Mouse (Mus musculus) MEL (cell line): ENCODE measurements around the gene Gm9999. TPM values are rescaled to one million over a fixed set of nuclear protein-coding genes. Genes with fewer than 3 reads are reported as not detected.

Source experiments
- DNase-seq: peaks from one replicate; pipeline ENCODE4 v3.0.0; 2011; ENCODE audit warnings: low read depth, low spot score
- H3K27ac ChIP-seq: 2 replicates; pipeline ENCODE4 v1.5.1; 2012; ENCODE audit warnings: low read depth, mild to moderate bottlenecking, control low read depth, low read length, moderate library complexity; ENCODE audit not compliant: control insufficient read depth
- H3K27me3 ChIP-seq, 2 experiments: fragments of 150-350 bp in 1 of 2; sonication (generic) in 1 of 2; 2 replicates each; pipeline ENCODE4 v1.6.1; 2012; ENCODE audit warnings: low read length in 2 of 2, mild to moderate bottlenecking in 2 of 2, improper control_type of control experiment in 1 of 2, moderate library complexity in 1 of 2; ENCODE audit not compliant: insufficient read depth in 2 of 2, control insufficient read depth in 1 of 2
- H3K36me3 ChIP-seq, 2 experiments: 2 replicates each; pipeline ENCODE4 v1.6.1; 2012 to 2014; ENCODE audit warnings: low read length in 2 of 2, improper control_type of control experiment in 1 of 2, inconsistent platforms in 1 of 2, mild to moderate bottlenecking in 1 of 2; ENCODE audit not compliant: insufficient read depth in 2 of 2, control insufficient read depth in 1 of 2
- H3K4me1 ChIP-seq, 2 experiments: fragments of 150-350 bp in 1 of 2; sonication (generic) in 1 of 2; 2 replicates each; pipeline ENCODE4 v1.6.1; 2012; ENCODE audit warnings: low read length in 2 of 2, improper control_type of control experiment in 1 of 2, mild to moderate bottlenecking in 1 of 2; ENCODE audit not compliant: insufficient read depth in 2 of 2, control insufficient read depth in 1 of 2
- H3K4me3 ChIP-seq, 2 experiments: fragments of 150-350 bp in 1 of 2; sonication (generic) in 1 of 2; 2 replicates each; pipeline ENCODE4 v1.5.1; 2012; ENCODE audit warnings: low read depth in 2 of 2, low read length in 2 of 2, mild to moderate bottlenecking in 2 of 2, moderate library complexity in 2 of 2, control low read depth in 1 of 2, improper control_type of control experiment in 1 of 2; ENCODE audit not compliant: control insufficient read depth in 1 of 2, insufficient read depth in 1 of 2
- H3K79me2 ChIP-seq: 2 replicates; pipeline ENCODE4 v1.6.1; 2012; ENCODE audit warnings: mild to moderate bottlenecking, low read length, moderate library complexity; ENCODE audit not compliant: control insufficient read depth, poor library complexity, insufficient read depth
- H3K9ac ChIP-seq: 2 replicates; pipeline ENCODE4 v1.6.1; 2012; ENCODE audit warnings: low read depth, mild to moderate bottlenecking, control low read depth, low read length, moderate library complexity; ENCODE audit not compliant: control insufficient read depth, poor library complexity, severe bottlenecking
- H3K9me3 ChIP-seq: fragments of 150-350 bp; sonication (generic); replicated peaks from 2 replicates; pipeline ENCODE4 v1.6.1; 2012; ENCODE audit warnings: mild to moderate bottlenecking, low read length, improper control_type of control experiment, moderate library complexity; ENCODE audit not compliant: insufficient read depth
- CHD1 ChIP-seq: IDR thresholded peaks from 2 replicates; pipeline ENCODE4 v1.6.1; 2012; ENCODE audit warnings: low read depth, mild to moderate bottlenecking, inconsistent platforms, low read length, improper control_type of control experiment
- CHD2 ChIP-seq: IDR thresholded peaks from 2 replicates; pipeline ENCODE4 v1.6.1; 2011; ENCODE audit warnings: low read length, improper control_type of control experiment
- CTCF ChIP-seq, 3 experiments: IDR thresholded peaks in 2 of 3; conservative IDR thresholded peaks in 1 of 3; 2 replicates each; pipeline ENCODE4 v1.5.1; 2011 to 2012; ENCODE audit warnings: low read length in 3 of 3, low read depth in 2 of 3, mild to moderate bottlenecking in 2 of 3, improper control_type of control experiment in 1 of 3, inconsistent platforms in 1 of 3, mixed read lengths in 1 of 3, moderate library complexity in 1 of 3; ENCODE audit not compliant: control insufficient read depth in 1 of 3, insufficient read depth in 1 of 3, poor library complexity in 1 of 3, severe bottlenecking in 1 of 3
- ETS1 ChIP-seq: IDR thresholded peaks from 2 replicates; pipeline ENCODE4 v1.6.1; 2012; ENCODE audit warnings: low read depth, mild to moderate bottlenecking, inconsistent platforms, low read length, improper control_type of control experiment, moderate library complexity
- GATA1 ChIP-seq: IDR thresholded peaks from 2 replicates; pipeline ENCODE4 v1.6.1; 2011; ENCODE audit warnings: low read depth, low read length, improper control_type of control experiment
- KAT2A ChIP-seq: conservative IDR thresholded peaks from 2 replicates; pipeline ENCODE4 v1.6.1; 2012; ENCODE audit warnings: low read depth, low read length, improper control_type of control experiment, inconsistent platforms
- MAX ChIP-seq: IDR thresholded peaks from 2 replicates; pipeline ENCODE4 v1.6.1; 2011; ENCODE audit warnings: low read length, improper control_type of control experiment
- MAZ ChIP-seq: IDR thresholded peaks from 2 replicates; pipeline ENCODE4 v1.6.1; 2012; ENCODE audit warnings: low read depth, mild to moderate bottlenecking, inconsistent platforms, low read length, improper control_type of control experiment
- MXI1 ChIP-seq: IDR thresholded peaks from 2 replicates; pipeline ENCODE4 v1.6.1; 2011; ENCODE audit warnings: mild to moderate bottlenecking, low read depth, low read length, improper control_type of control experiment
- MYB ChIP-seq: IDR thresholded peaks from 2 replicates; pipeline ENCODE4 v1.6.1; 2011; ENCODE audit warnings: mild to moderate bottlenecking, low read depth, low read length, improper control_type of control experiment
- NRF1 ChIP-seq: IDR thresholded peaks from 2 replicates; pipeline ENCODE4 v1.6.1; 2014; ENCODE audit warnings: low read depth, mild to moderate bottlenecking, inconsistent platforms, low read length, improper control_type of control experiment, moderate library complexity; ENCODE audit not compliant: poor library complexity, insufficient read depth, severe bottlenecking
- POLR2AphosphoS2 ChIP-seq: IDR thresholded peaks from 2 replicates; pipeline ENCODE4 v1.6.1; 2011; ENCODE audit warnings: low read length, improper control_type of control experiment
- POLR2AphosphoS5 ChIP-seq: IDR thresholded peaks from 2 replicates; pipeline ENCODE4 v1.6.1; 2012; ENCODE audit warnings: low read depth, borderline replicate concordance, mild to moderate bottlenecking, inconsistent platforms, low read length, moderate library complexity, mixed read lengths
- RCOR1 ChIP-seq: IDR thresholded peaks from 2 replicates; pipeline ENCODE4 v1.6.1; 2012; ENCODE audit warnings: low read depth, mild to moderate bottlenecking, inconsistent platforms, low read length, improper control_type of control experiment
- TBP ChIP-seq: IDR thresholded peaks from 2 replicates; pipeline ENCODE4 v1.8.0; 2011; ENCODE audit warnings: low read depth, low read length, improper control_type of control experiment
- TCF12 ChIP-seq: IDR thresholded peaks from 2 replicates; pipeline ENCODE4 v1.6.1; 2014; ENCODE audit warnings: low read depth, mild to moderate bottlenecking, inconsistent platforms, low read length, improper control_type of control experiment, moderate library complexity
- ZKSCAN1 ChIP-seq: IDR thresholded peaks from 2 replicates; pipeline ENCODE4 v1.6.1; 2012; ENCODE audit warnings: low read depth, mild to moderate bottlenecking, inconsistent platforms, low read length, improper control_type of control experiment, moderate library complexity
- polyA plus RNA-seq, 2 experiments: library from polyadenylated mRNA; stranded (reverse) in 1 of 2; unstranded in 1 of 2; fragments of >175 nt in 1 of 2; fragments of >200 nt in 1 of 2; gene quantifications; 2 replicates each; pipeline versions ENCODE4 v1.2.1 to v1.2.4; 2012; ENCODE audit warnings: low replicate concordance in 2 of 2, low read depth in 1 of 2; ENCODE audit not compliant: insufficient read length in 2 of 2, insufficient read depth in 1 of 2, missing spikeins in 1 of 2
- total RNA-seq: library from RNA; depleted of rRNA; stranded (reverse); fragments of 300-350 nt; gene quantifications from 2 replicates; pipeline ENCODE4 v1.2.3, GENCODE M21; 2012

Gene Gm9999
- total and polyA plus RNA-seq, 3 experiments, result not detected

- peaks cover 9 to 39% of the 10 kb centered on the region in 2 experiments for H3K36me3 ChIP-seq
- no peaks in the 10 kb centered on the region for H3K27me3 ChIP-seq
- H3K27ac ChIP-seq, result no peak overlapping the region
- peaks cover 12 to 28% of the 10 kb centered on the region in 2 experiments for H3K4me1 ChIP-seq
- H3K9ac ChIP-seq, result no peak overlapping the region
- H3K79me2 ChIP-seq, result peaks cover 17% of the 10 kb centered on the region
- no peak for TF ChIP-seq MYB
- TF ChIP-seq MXI1, result no peak
- TF ChIP-seq TCF12, result no peak
- TF ChIP-seq TBP, result no peak
- no peak for TF ChIP-seq MAX
- no peak for TF ChIP-seq ETS1
- TF ChIP-seq NRF1, result no peak
- no peak for TF ChIP-seq RCOR1
- TF ChIP-seq CHD2, result no peak
- no peak for TF ChIP-seq MAZ
- no peak for TF ChIP-seq POLR2AphosphoS5
- no peak for DNase-seq
- no peaks in the 10 kb centered on the region for H3K9me3 ChIP-seq
- H3K4me3 ChIP-seq, result no peak overlapping the region
Observed at GRCm38 (mm10) chr7:46999983-47000643, 16.7 kb downstream of the Gm9999 start.

- no peaks in the 10 kb centered on the region for H3K9me3 ChIP-seq
- peaks cover 22% of the 10 kb centered on the region for H3K79me2 ChIP-seq
- TF ChIP-seq TCF12 (no peak), MAZ (no peak), GATA1 (no peak), KAT2A (no peak), CHD1 (no peak), POLR2AphosphoS2 (no peak), CTCF (IDR thresholded peaks at IDR 0.05 in 2 of 3, conservative IDR thresholded peaks at IDR 0.05 in 1 of 3; ENCODE audit: control insufficient read depth in 1 of 3, insufficient read depth in 1 of 3, low read depth in 2 of 3, low read length in 3 of 3, poor library complexity in 1 of 3, severe bottlenecking in 1 of 3) (no peak), RCOR1 (no peak), MYB (no peak), ZKSCAN1 (no peak)
- H3K9ac ChIP-seq, result no peak overlapping the region
- H3K4me3 ChIP-seq, result no peak overlapping the region
- no peak overlapping the region for H3K27ac ChIP-seq
- H3K27me3 ChIP-seq, result no peaks in the 10 kb centered on the region
- peaks cover 9 to 39% of the 10 kb centered on the region in 2 experiments for H3K36me3 ChIP-seq
- H3K4me1 ChIP-seq, result peaks cover 12 to 28% of the 10 kb centered on the region in 2 experiments
- DNase-seq, result no peak
Observed at GRCm38 (mm10) chr7:47000644-47000983, 17.2 kb downstream of the Gm9999 start.
